Mouse (Mus musculus): Measurements from ENCODE around the gene Emilin3. TPM values are rescaled to one million over a fixed set of nuclear protein-coding genes. Genes with fewer than 3 reads are reported as not detected.

The Emilin3 gene
- polyA plus RNA-seq, 1 experiment from 2014 or later: 8.6 TPM

- Histone ChIP-seq H3K9ac (ENCODE audit: low read depth, low read length) (no peak overlapping the region), H3K4me3 (ENCODE audit: low read depth, low read length) (no peak overlapping the region), H3K36me3 (ENCODE audit: control insufficient read depth, insufficient read depth) (peaks cover 13% of the 10 kb centered on the region), H3K27ac (ENCODE audit: low read depth, low read length) (no peak overlapping the region), H3K9me3 (ENCODE audit: control insufficient read depth) (no peaks in the 10 kb centered on the region), H3K4me1 (replicated peaks; ENCODE audit: control insufficient read depth, insufficient read depth, low read length) (0 out of 2 replicates have a peak, but pooled peaks cover 2% of the 10 kb centered on the region), H3K27me3 (replicated peaks; ENCODE audit: control insufficient read depth, insufficient read depth, low read length) (no peaks in the 10 kb centered on the region), H3K4me2 (replicated peaks; ENCODE audit: low read depth) (no peak overlapping the region)
- ATAC-seq: peak; percentile 9; the same call in 1 of the 2 replicates
- TF ChIP-seq CTCF (IDR thresholded peaks at IDR 0.05; ENCODE audit: low read depth): no peak
- WGBS: 66% methylated on average over 9 of the region's 9 CpGs
These were observed 20.4 kb downstream of the Emilin3 start for GRCm38 (mm10) chr2:160891697-160892096.

DNA sequence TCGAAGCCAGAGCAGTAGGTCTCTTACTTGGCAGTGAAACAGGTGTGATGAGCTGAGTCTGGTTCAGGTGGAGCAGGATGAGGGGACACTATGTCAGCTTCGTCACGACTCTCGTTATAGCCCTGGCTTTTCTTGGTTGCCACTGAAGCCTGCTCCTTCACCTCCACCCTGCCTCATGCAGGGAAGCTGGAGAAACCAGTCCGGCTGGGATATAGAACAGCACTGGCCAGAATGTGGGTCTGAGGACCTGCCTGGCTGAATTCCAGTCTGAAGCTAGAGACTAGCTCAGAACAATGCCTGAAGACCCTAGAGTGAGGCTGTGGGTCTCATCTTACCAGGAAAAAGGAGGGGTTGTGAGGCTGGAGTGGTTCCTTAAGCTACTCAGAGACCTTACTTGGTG is 21.1 kb downstream of the Emilin3 start:
- Histone ChIP-seq H3K4me3 (ENCODE audit: low read depth, low read length) (no peak overlapping the region), H3K9me3 (ENCODE audit: control insufficient read depth) (no peaks in the 10 kb centered on the region), H3K4me2 (replicated peaks; ENCODE audit: low read depth) (no peak overlapping the region), H3K27ac (ENCODE audit: low read depth, low read length) (no peak overlapping the region; the same call in 1 of the 2 replicates), H3K27me3 (replicated peaks; ENCODE audit: control insufficient read depth, insufficient read depth, low read length) (no peaks in the 10 kb centered on the region), H3K36me3 (ENCODE audit: control insufficient read depth, insufficient read depth) (peaks cover 8% of the 10 kb centered on the region), H3K4me1 (replicated peaks; ENCODE audit: control insufficient read depth, insufficient read depth, low read length) (0 out of 2 replicates have a peak, but pooled peaks cover 2% of the 10 kb centered on the region), H3K9ac (ENCODE audit: low read depth, low read length) (no peak overlapping the region)
- TF ChIP-seq CTCF (IDR thresholded peaks at IDR 0.05; ENCODE audit: low read depth): no peak
- 50% methylated on average over 5 of the region's 5 CpGs for WGBS
- ATAC-seq: no peak

DNA sequence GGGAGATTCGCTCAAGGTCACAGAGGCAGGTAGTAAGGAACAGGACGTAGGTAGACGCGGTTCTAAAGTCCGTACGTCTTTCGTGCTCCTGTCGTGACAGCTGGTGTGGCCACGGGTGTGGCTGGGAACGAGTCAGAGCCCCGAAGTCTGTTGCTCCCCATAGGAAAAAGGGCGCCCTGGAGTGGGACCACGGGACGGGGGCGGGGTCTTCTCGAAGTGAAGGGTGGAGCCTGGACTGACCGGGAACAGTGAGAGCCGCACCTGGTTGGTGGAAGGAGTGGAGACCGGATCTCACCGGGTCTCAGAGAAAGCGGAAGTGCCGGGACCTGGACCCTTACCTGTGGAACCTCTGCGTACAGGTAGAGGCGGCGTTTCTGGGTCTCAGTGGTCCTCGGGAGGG is 24.3 kb downstream of the Emilin3 start:
- Histone ChIP-seq H3K9me3 (ENCODE audit: control insufficient read depth) (no peaks in the 10 kb centered on the region), H3K4me1 (replicated peaks; ENCODE audit: control insufficient read depth, insufficient read depth, low read length) (0 out of 2 replicates have a peak, but pooled peaks cover 2% of the 10 kb centered on the region), H3K36me3 (ENCODE audit: control insufficient read depth, insufficient read depth) (no peaks in the 10 kb centered on the region), H3K27ac (ENCODE audit: low read depth, low read length) (peak overlapping the region; percentile 93), H3K4me2 (replicated peaks; ENCODE audit: low read depth) (peak overlapping the region; percentile 69), H3K9ac (ENCODE audit: low read depth, low read length) (peak overlapping the region; percentile 70), H3K27me3 (replicated peaks; ENCODE audit: control insufficient read depth, insufficient read depth, low read length) (no peaks in the 10 kb centered on the region), H3K4me3 (ENCODE audit: low read depth, low read length) (peak overlapping the region; percentile 48)
- TF ChIP-seq CTCF (IDR thresholded peaks at IDR 0.05; ENCODE audit: low read depth): no peak
- ATAC-seq: peak; percentile 93
- 1% methylated on average over 26 of the region's 26 CpGs for WGBS

GRCm38 (mm10) chr2:160887284-160887683 is 24.8 kb downstream of the Emilin3 start:
- H3K27me3 ChIP-seq (replicated peaks; ENCODE audit: control insufficient read depth, insufficient read depth, low read length): no peaks in the 10 kb centered on the region
- H3K4me2 ChIP-seq (replicated peaks; ENCODE audit: low read depth): peak overlapping the region; percentile 69
- ATAC-seq: peak; percentile 76
- H3K36me3 ChIP-seq (ENCODE audit: control insufficient read depth, insufficient read depth): no peaks in the 10 kb centered on the region
- peak overlapping the region; percentile 70 for H3K9ac ChIP-seq (ENCODE audit: low read depth, low read length)
- H3K4me3 ChIP-seq (ENCODE audit: low read depth, low read length): peak overlapping the region; percentile 48
- 0 out of 2 replicates have a peak, but pooled peaks cover 2% of the 10 kb centered on the region for H3K4me1 ChIP-seq (replicated peaks; ENCODE audit: control insufficient read depth, insufficient read depth, low read length)
- under 1% methylated on average over 11 of the region's 11 CpGs for WGBS
- TF ChIP-seq CTCF (IDR thresholded peaks at IDR 0.05; ENCODE audit: low read depth): peak; percentile 97
- no peaks in the 10 kb centered on the region for H3K9me3 ChIP-seq (ENCODE audit: control insufficient read depth)
- H3K27ac ChIP-seq (ENCODE audit: low read depth, low read length): peak overlapping the region; percentile 93

DNA sequence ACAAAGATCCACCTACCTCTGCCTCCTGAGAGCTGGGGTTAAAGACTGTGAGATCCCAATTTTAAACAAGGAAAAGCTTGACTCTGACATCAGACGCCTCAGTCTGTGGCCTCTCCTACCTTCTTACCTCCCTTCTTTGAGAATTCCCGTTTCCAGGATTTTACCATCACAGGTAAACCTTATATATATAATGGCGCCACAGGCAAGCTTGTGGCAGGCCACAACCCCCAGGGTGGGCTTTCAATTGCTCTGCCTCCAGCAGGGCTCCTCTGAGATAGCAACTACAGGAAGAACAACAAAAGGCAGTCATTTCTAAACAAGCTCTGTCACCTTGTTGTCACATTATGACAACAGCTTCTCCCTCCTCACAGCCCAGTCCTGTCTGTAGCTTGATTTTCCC is 25.9 kb downstream of the Emilin3 start:
- 71% methylated on average over 3 of the region's 3 CpGs for WGBS
- Histone ChIP-seq H3K4me1 (replicated peaks; ENCODE audit: control insufficient read depth, insufficient read depth, low read length) (0 out of 2 replicates have a peak, but pooled peaks cover 2% of the 10 kb centered on the region), H3K9ac (ENCODE audit: low read depth, low read length) (no peak overlapping the region)

GRCm38 (mm10) chr2:160884830-160885229 is 27.3 kb downstream of the Emilin3 start:
- no peaks in the 10 kb centered on the region for H3K36me3 ChIP-seq (ENCODE audit: control insufficient read depth, insufficient read depth)
- 0 out of 2 replicates have a peak, but pooled peaks cover 2% of the 10 kb centered on the region for H3K4me1 ChIP-seq (replicated peaks; ENCODE audit: control insufficient read depth, insufficient read depth, low read length)
- H3K27ac ChIP-seq (ENCODE audit: low read depth, low read length): no peak overlapping the region
- no peak overlapping the region for H3K4me3 ChIP-seq (ENCODE audit: low read depth, low read length)
- no peaks in the 10 kb centered on the region for H3K27me3 ChIP-seq (replicated peaks; ENCODE audit: control insufficient read depth, insufficient read depth, low read length)
- 37% methylated on average over 2 of the region's 2 CpGs for WGBS
- no peaks in the 10 kb centered on the region for H3K9me3 ChIP-seq (ENCODE audit: control insufficient read depth)
- ATAC-seq: no peak
- no peak overlapping the region for H3K4me2 ChIP-seq (replicated peaks; ENCODE audit: low read depth)
- peak; percentile 85 for TF ChIP-seq CTCF (IDR thresholded peaks at IDR 0.05; ENCODE audit: low read depth)
- no peak overlapping the region for H3K9ac ChIP-seq (ENCODE audit: low read depth, low read length)

More for the DNA sequence above, 25.9 kb downstream of the Emilin3 start:
- TF ChIP-seq CTCF (IDR thresholded peaks at IDR 0.05; ENCODE audit: low read depth): no peak
- Histone ChIP-seq H3K4me2 (replicated peaks; ENCODE audit: low read depth) (no peak overlapping the region), H3K9me3 (ENCODE audit: control insufficient read depth) (no peaks in the 10 kb centered on the region), H3K36me3 (ENCODE audit: control insufficient read depth, insufficient read depth) (no peaks in the 10 kb centered on the region), H3K27me3 (replicated peaks; ENCODE audit: control insufficient read depth, insufficient read depth, low read length) (no peaks in the 10 kb centered on the region), H3K27ac (ENCODE audit: low read depth, low read length) (no peak overlapping the region), H3K4me3 (ENCODE audit: low read depth, low read length) (no peak overlapping the region)
- ATAC-seq: no peak

Measured in intestine, postnatal 0 days (tissue).